Mouse (Mus musculus) liver, postnatal 0 days (tissue): ENCODE data around the gene Foxk1. TPM values are rescaled to one million over a fixed set of nuclear protein-coding genes. Genes with fewer than 3 reads are reported as not detected.

Experiments used
- ATAC-seq: fragments of 200-750 bp; cut with Nextera tagmentation; 2 replicates; pipeline ENCODE4 v1.8.0; 2017; ENCODE audit warnings: mild to moderate bottlenecking, moderate library complexity
- DNase-seq: peaks from one replicate; pipeline ENCODE4 v3.0.0-alpha.2; 2016
- H3K27ac ChIP-seq: fragments of 300-500 bp; sonication (generic); 2 replicates; pipeline ENCODE4 v1.5.1; 2014; ENCODE audit warnings: antibody characterized with exemption, moderate library complexity, mild to moderate bottlenecking, low read depth
- H3K27me3 ChIP-seq: fragments of 300-500 bp; sonication (generic); 2 replicates; pipeline ENCODE4 v1.6.1; 2014; ENCODE audit warnings: low read length, control low read depth, mixed read lengths; ENCODE audit not compliant: insufficient read depth
- H3K36me3 ChIP-seq: fragments of 300-500 bp; sonication (generic); replicated peaks from 2 replicates; pipeline ENCODE4 v1.6.1; 2014; ENCODE audit warnings: mild to moderate bottlenecking, control low read depth, low read length, moderate library complexity, mixed read lengths; ENCODE audit not compliant: insufficient read depth
- H3K4me1 ChIP-seq: fragments of 300-500 bp; sonication (generic); 2 replicates; pipeline ENCODE4 v1.6.1; 2014; ENCODE audit warnings: antibody characterized with exemption, mild to moderate bottlenecking, control low read depth; ENCODE audit not compliant: insufficient read depth
- H3K4me2 ChIP-seq: fragments of 300-500 bp; sonication (generic); 2 replicates; pipeline ENCODE4 v1.6.1; 2014; ENCODE audit warnings: low read depth, mild to moderate bottlenecking, low read length, moderate library complexity, mixed read lengths
- H3K4me3 ChIP-seq: fragments of 300-500 bp; sonication (generic); 2 replicates; pipeline ENCODE4 v1.5.1; 2014; ENCODE audit warnings: low read depth, low read length
- H3K9ac ChIP-seq: fragments of 300-500 bp; sonication (generic); replicated peaks from 2 replicates; pipeline ENCODE4 v1.6.1; 2014; ENCODE audit warnings: mild to moderate bottlenecking, moderate library complexity
- H3K9me3 ChIP-seq: fragments of 300-500 bp; sonication (generic); 2 replicates; pipeline ENCODE4 v1.6.1; 2016; ENCODE audit warnings: mild to moderate bottlenecking, control low read depth, low read length, mixed read lengths
- CTCF ChIP-seq: sonication (generic); IDR thresholded peaks from 2 replicates; pipeline ENCODE4 v1.5.1; 2016; ENCODE audit warnings: antibody characterized with exemption, low read depth
- EP300 ChIP-seq: IDR thresholded peaks from 2 replicates; pipeline ENCODE4 v1.6.1; 2016; ENCODE audit warnings: antibody characterized with exemption, low read depth, mild to moderate bottlenecking
- WGBS: fragments of 180-500 bp; shearing (Covaris S2); extraction: QIAGEN DNeasy Blood & Tissue Kit; methylation state at CpG from one replicate; pipeline ENCODE4 v1.1.7; 2014; ENCODE audit not compliant: insufficient replicate concordance; 5-methylcytosine and 5-hydroxymethylcytosine counted together
- polyA plus RNA-seq: library from polyadenylated mRNA; unstranded; fragments of >200 nt; fragmentation: Nextera tagmentation; extraction: Ambion mirVana; gene quantifications from 2 replicates; pipeline ENCODE4 v1.2.1, GENCODE M21; 2015

Gene Foxk1
- polyA plus RNA-seq, 1 experiment from 2014 or later: 1.7 TPM

DNA sequence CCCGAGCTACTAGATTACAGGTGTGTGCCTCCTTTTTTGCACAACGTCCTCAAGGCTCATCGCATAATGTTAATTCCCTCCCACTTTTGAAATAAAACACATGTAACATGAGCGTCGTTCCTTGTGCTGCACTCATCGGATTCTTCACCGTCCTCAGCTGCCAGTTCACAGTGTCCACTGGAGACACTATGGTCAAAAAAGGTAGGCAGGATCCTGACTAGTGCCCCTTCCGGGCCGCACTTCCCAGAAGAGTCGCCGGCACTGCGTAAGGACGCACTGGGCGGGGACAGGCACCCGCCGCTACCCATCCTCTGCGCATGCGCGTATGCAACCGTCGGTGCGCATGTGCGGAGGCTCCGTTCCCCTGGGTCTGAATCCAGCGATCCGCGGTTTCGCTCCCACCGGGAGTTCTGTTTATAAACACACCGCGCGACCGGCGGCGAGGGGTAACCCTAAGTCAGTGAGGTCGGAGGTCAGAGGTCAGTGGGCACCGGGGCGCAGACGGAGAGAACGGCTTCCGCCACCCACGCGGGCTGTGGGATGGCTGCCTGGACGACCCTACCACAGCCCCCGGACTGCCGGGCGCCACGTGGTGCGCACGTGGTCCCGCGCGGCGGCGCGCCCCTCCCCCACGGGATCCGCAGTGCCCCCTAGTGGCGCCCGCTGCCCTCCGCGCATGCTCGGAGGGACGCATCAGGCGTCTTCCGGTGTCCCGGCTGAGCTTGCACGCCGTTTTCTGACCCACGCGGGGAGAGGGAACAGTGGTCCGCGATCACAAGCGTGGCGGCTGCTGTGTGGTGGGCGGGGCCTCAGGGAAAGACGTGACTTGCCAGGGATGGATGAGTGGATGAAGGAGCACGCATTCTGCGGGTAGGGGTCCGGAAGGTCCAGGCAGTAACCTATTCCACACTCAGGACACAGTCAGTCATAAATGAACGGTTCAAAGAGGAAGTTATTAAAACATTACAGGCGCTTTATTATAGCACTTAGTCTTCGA lies 33.9 kb upstream of the Foxk1 start:
- Histone ChIP-seq H3K27ac (peak overlapping the region; percentile 78), H3K4me3 (peak overlapping the region; percentile 67), H3K4me1 (peaks cover 26% of the 10 kb centered on the region), H3K9me3 (no peaks in the 10 kb centered on the region), H3K27me3 (no peaks in the 10 kb centered on the region), H3K9ac (peak overlapping the region; percentile 64), H3K4me2 (peak overlapping the region; percentile 84), H3K36me3 (no peaks in the 10 kb centered on the region; the same call in 1 of the 2 replicates)
- under 1% methylated on average over 56 of the region's 83 CpGs for WGBS
- TF ChIP-seq EP300: no peak; the same call in 1 of the 2 replicates
- TF ChIP-seq CTCF: peak; percentile 97
- ATAC-seq: peak; percentile 93
- peak; percentile 99 for DNase-seq

DNA sequence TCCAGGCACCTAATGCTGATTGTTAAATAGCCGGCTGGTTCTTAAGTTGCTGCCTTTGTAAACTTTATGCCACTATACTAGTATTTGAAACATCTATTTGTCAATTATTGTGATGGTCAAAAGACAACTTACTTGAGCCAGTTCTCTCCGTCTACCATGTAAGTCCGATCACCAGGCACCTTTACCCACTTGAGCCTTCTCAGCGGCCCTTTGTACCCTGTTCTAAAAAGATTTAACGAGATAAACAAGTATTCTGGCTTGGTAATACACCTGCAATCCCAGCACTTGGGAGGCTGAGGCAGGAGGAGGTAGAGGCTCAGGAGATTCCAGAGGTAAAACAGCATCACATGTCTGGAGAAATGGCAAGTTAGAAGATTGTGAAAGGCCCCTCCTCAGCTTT lies 33.2 kb upstream of the Foxk1 start:
- Histone ChIP-seq H3K27me3 (no peaks in the 10 kb centered on the region), H3K4me1 (peaks cover 28% of the 10 kb centered on the region), H3K4me3 (peak overlapping the region; percentile 67), H3K9me3 (no peaks in the 10 kb centered on the region), H3K36me3 (no peaks in the 10 kb centered on the region; the same call in 1 of the 2 replicates), H3K9ac (peak overlapping the region; percentile 64; the same call in 1 of the 2 replicates), H3K4me2 (peak overlapping the region; percentile 84), H3K27ac (peak overlapping the region; percentile 78)
- no peak for ATAC-seq
- no peak for DNase-seq
- 36% methylated on average over 5 of the region's 5 CpGs for WGBS
- TF ChIP-seq CTCF: no peak
- TF ChIP-seq EP300: no peak

DNA sequence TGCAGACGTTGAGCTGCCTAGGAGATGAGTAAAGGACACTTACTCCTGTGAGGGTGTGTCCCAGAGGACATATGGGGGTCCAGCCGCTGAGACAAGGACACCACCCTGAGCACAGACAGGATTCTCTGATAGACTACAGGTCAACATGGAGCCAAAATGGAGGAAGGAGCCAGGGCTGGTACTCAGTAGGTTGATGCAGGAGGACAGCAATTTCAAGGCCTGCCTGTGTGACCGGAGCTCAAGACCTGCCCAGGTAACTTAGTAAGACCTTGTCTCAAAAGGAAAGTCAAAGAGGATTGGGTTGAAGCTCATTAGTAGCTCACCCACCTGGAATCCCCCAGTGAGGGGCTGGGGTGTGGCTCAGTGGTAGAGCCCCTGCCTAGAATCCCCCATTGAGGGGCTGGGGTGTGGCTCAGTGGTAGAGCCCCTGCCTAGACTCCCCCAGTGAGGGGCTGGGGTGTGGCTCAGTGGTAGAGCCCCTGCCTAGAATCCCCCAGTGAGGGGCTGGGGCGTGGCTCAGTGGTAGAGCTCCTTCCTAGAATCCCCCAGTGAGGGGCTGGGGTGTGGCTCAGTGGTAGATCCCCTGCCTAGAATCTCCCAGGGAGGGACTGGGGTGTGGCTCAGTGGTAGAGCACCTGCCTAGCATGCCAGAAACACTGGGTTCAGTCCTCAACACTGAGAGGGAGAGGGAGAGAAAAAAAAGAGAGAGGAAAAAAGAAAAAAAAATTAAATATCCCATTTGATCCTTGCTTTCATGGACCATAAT lies 30.7 kb upstream of the Foxk1 start:
- no peak overlapping the region for H3K9ac ChIP-seq
- no peak for ATAC-seq
- WGBS: 78% methylated on average over 4 of the region's 4 CpGs

DNA sequence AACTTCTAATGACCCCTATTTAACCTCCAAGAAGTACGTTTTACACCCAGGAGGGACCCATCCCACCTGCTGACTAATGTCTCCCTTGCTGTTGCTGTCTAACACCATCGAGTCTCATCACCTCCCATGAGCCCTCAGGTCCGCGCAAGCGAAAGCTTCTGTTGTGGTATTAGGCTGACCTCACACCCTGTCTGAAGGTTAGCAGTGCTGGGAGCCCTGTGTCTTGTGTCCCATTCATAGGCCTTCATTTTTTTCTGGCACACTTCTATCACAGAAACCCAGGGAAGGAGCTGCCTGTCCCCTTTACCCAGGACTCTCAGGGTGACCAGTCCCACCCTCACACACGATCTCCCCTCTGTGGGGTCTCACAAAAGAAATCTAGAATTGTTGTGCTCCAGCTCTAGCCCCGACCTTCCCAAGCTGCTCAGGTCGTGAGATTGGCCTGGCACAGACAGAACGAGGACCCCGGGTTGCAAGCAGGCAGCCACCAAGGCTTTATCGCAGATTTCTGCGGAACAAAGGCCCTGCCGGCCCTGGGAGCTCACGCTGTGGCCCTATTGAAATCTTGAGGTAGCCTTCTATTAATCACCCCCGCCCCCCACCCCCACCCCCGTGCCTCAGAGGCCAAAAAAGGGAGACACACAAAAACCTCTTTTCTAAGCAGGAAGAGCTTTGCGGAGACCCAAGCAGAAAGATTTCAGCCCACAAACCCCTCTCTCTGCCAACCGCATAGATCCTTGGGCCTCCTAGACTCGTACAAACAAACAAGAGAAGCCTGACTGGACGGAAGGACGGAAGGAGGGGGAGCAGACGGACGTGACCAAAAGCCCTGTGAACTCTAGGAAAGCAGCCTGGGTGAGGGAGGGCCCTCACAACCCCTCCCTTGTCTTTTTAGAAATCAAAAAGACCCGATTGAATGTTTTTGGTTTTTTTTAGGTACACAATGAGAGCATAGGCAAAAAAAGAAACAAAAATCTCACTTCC lies 29.8 kb upstream of the Foxk1 start:
- H3K9ac ChIP-seq: peak overlapping the region; percentile 55
- no peaks in the 10 kb centered on the region; the same call in 1 of the 2 replicates for H3K36me3 ChIP-seq
- H3K4me1 ChIP-seq: peaks cover 27% of the 10 kb centered on the region
- DNase-seq (no peak), ATAC-seq (no peak)
- no peak for TF ChIP-seq EP300
- no peak for TF ChIP-seq CTCF
- WGBS: 18% methylated on average over 24 of the region's 24 CpGs
- peak overlapping the region; percentile 67 for H3K27ac ChIP-seq
- no peaks in the 10 kb centered on the region for H3K27me3 ChIP-seq
- peak overlapping the region; percentile 52 for H3K4me2 ChIP-seq
- 0 out of 2 replicates have a peak overlapping the region, but pooled peaks have one; percentile 17 for H3K4me3 ChIP-seq
- H3K9me3 ChIP-seq: no peaks in the 10 kb centered on the region

More for the DNA sequence above, 30.7 kb upstream of the Foxk1 start:
- Histone ChIP-seq H3K4me1 (peaks cover 28% of the 10 kb centered on the region), H3K27me3 (no peaks in the 10 kb centered on the region), H3K36me3 (no peaks in the 10 kb centered on the region; the same call in 1 of the 2 replicates), H3K27ac (no peak overlapping the region), H3K4me3 (no peak overlapping the region), H3K4me2 (no peak overlapping the region), H3K9me3 (no peaks in the 10 kb centered on the region)
- no peak for TF ChIP-seq EP300
- no peak for TF ChIP-seq CTCF
- DNase-seq: no peak

DNA sequence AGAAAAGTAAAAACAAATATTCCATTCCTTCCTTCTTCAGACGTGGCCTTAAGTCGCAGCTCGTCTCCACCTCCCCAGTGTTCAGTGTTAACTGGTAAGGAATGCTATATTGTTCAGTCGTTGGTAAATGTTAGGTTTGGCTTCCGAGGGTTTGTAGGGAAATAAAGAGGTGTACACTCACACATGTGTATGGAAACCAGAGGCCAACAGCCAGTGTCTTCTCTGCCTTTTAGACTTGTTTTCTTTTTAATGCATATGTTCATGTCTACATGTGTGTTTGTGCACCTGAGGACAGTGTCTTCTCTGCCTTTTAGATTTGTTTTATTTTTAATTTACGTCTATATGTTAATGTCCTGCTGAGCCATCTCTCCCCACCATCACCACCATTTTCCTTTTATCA lies 29.1 kb upstream of the Foxk1 start:
- 55% methylated on average over 6 of the region's 6 CpGs for WGBS
- TF ChIP-seq CTCF (no peak), EP300 (no peak)
- ATAC-seq (no peak), DNase-seq (no peak)
- Histone ChIP-seq H3K9ac (peak overlapping the region; percentile 55), H3K4me2 (peak overlapping the region; percentile 52), H3K4me3 (no peak overlapping the region), H3K27ac (no peak overlapping the region), H3K9me3 (no peaks in the 10 kb centered on the region), H3K36me3 (no peaks in the 10 kb centered on the region; the same call in 1 of the 2 replicates), H3K27me3 (no peaks in the 10 kb centered on the region), H3K4me1 (peaks cover 22% of the 10 kb centered on the region)
